Mouse (Mus musculus) forebrain, embryonic 13.5 days (tissue): ENCODE measurements around the gene Sema4a. TPM values are rescaled to one million over a fixed set of nuclear protein-coding genes. Genes with fewer than 3 reads are reported as not detected.
A peak's percentile ranks its signal among the peaks of the same experiment; 100 is the strongest.

Source experiments
- ATAC-seq: fragments of 200-750 bp; cut with Nextera tagmentation; 2 replicates; pipeline ENCODE4 v1.8.0; 2017
- H3K27ac ChIP-seq: fragments of 300-500 bp; sonication (generic); 2 replicates; pipeline ENCODE4 v1.5.1; 2015; ENCODE audit warnings: inconsistent platforms, mild to moderate bottlenecking, moderate library complexity
- H3K27me3 ChIP-seq: fragments of 300-500 bp; sonication (generic); 2 replicates; pipeline ENCODE4 v1.6.1; 2015; ENCODE audit warnings: mild to moderate bottlenecking, inconsistent platforms
- H3K36me3 ChIP-seq: fragments of 300-500 bp; sonication (generic); 2 replicates; pipeline ENCODE4 v1.6.1; 2015; ENCODE audit warnings: mild to moderate bottlenecking, inconsistent platforms; ENCODE audit not compliant: poor library complexity, severe bottlenecking
- H3K4me1 ChIP-seq: fragments of 300-500 bp; sonication (generic); 2 replicates; pipeline ENCODE4 v1.6.1; 2015; ENCODE audit warnings: inconsistent platforms
- H3K4me2 ChIP-seq: fragments of 300-500 bp; sonication (generic); 2 replicates; pipeline ENCODE4 v1.6.1; 2015; ENCODE audit warnings: inconsistent platforms, mild to moderate bottlenecking, moderate library complexity
- H3K4me3 ChIP-seq: fragments of 300-500 bp; sonication (generic); 2 replicates; pipeline ENCODE4 v1.5.1; 2015; ENCODE audit warnings: mild to moderate bottlenecking, inconsistent platforms
- H3K9ac ChIP-seq: fragments of 300-500 bp; sonication (generic); 2 replicates; pipeline ENCODE4 v1.6.1; 2015; ENCODE audit warnings: mild to moderate bottlenecking, inconsistent platforms
- H3K9me3 ChIP-seq: fragments of 300-500 bp; sonication (generic); replicated peaks from 2 replicates; pipeline ENCODE4 v1.6.1; 2016; ENCODE audit warnings: inconsistent platforms
- WGBS: fragments of 180-500 bp; shearing (Covaris S2); methylation state at CpG from one replicate; pipeline ENCODE4 v1.1.7; 2015; 5-methylcytosine and 5-hydroxymethylcytosine counted together
- polyA plus RNA-seq: library from polyadenylated mRNA; unstranded; fragments of >200 nt; fragmentation: Nextera tagmentation; extraction: Ambion mirVana; gene quantifications from 2 replicates; pipeline ENCODE4 v1.2.1, GENCODE M21; 2015

Gene Sema4a
- polyA plus RNA-seq, 1 experiment from 2014 or later = 13.7 TPM

DNA sequence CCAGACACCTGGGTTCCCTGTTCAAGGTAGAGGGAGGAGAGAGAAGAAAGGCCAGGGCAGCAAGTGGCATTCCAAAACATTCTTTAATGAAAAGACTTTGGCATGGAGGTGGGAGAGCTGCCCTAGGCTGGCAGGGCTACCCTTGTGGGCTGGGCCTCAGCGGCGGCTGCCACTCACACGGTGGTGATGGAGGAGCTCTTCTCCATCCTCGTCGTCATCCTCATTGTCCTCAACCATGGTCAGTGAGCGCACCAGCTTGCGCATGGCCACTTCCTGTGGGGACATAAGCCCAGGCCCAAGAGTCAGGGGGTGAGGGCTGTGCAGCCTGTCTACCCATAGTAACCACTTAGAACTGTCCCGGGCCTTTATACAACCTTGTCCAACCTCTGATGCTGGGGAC lies 22.2 kb upstream of the Sema4a start:
- H3K4me3 ChIP-seq = no peak overlapping the region
- no peak overlapping the region for H3K4me2 ChIP-seq
- no peak overlapping the region for H3K9ac ChIP-seq
- ATAC-seq = peak; percentile 23
- no peak overlapping the region for H3K27ac ChIP-seq
- WGBS = 78% methylated on average over 8 of the region's 8 CpGs
- H3K36me3 ChIP-seq = peaks cover 3% of the 10 kb centered on the region; the same call in 1 of the 2 replicates
- no peaks in the 10 kb centered on the region for H3K9me3 ChIP-seq
- peaks cover 16% of the 10 kb centered on the region for H3K4me1 ChIP-seq
- H3K27me3 ChIP-seq = peaks cover 56% of the 10 kb centered on the region

GRCm38 (mm10) chr3:88482336-88482735 lies 21.4 kb upstream of the Sema4a start:
- Histone ChIP-seq H3K4me1 (peaks cover 21% of the 10 kb centered on the region), H3K4me2 (no peak overlapping the region), H3K9me3 (no peaks in the 10 kb centered on the region), H3K4me3 (no peak overlapping the region), H3K9ac (peak overlapping the region; percentile 21; the same call in 1 of the 2 replicates), H3K36me3 (peaks cover 1% of the 10 kb centered on the region; the same call in 1 of the 2 replicates), H3K27me3 (peaks cover 54% of the 10 kb centered on the region), H3K27ac (no peak overlapping the region)
- 30% methylated on average over 18 of the region's 18 CpGs for WGBS
- ATAC-seq = no peak

DNA sequence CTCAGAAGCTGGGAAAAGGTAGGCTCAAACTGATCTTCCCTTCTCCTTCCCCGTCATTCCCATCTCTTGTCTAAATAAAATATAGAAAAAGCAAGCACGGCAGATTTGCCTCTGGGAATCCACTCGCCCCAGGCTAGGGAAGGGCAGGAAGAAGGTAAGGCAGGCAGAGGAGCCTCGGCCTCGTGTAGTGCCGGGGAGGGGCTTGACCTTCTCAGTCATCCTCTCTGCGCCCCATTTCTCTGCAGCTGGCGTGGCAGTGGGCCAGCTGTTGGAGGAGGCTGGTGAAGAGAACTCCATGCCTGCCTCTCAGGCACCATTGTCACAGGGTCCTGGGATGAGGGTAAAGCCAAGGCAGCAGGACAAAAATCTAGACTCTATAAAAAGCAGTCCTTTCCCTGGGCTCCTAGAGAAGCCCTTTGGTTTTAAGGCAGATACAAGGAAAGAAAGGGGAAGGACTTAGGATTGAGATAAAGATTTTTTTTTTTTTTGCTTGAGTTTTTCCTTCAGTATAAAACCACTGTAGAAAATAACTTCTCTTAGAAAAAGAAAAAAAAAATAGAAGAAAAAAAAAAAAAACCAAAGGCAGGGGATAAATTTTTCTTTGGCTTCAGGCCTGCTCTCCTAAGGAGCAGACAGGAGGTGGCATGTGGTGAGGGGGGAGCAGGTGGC lies 20.5 kb upstream of the Sema4a start:
- Histone ChIP-seq H3K4me2 (no peak overlapping the region), H3K36me3 (no peaks in the 10 kb centered on the region; the same call in 1 of the 2 replicates), H3K27ac (no peak overlapping the region), H3K4me1 (peaks cover 21% of the 10 kb centered on the region), H3K4me3 (no peak overlapping the region), H3K9ac (peak overlapping the region; percentile 16; the same call in 1 of the 2 replicates), H3K27me3 (peaks cover 45% of the 10 kb centered on the region), H3K9me3 (no peaks in the 10 kb centered on the region)
- no peak for ATAC-seq
- WGBS = 53% methylated on average over 8 of the region's 8 CpGs

DNA sequence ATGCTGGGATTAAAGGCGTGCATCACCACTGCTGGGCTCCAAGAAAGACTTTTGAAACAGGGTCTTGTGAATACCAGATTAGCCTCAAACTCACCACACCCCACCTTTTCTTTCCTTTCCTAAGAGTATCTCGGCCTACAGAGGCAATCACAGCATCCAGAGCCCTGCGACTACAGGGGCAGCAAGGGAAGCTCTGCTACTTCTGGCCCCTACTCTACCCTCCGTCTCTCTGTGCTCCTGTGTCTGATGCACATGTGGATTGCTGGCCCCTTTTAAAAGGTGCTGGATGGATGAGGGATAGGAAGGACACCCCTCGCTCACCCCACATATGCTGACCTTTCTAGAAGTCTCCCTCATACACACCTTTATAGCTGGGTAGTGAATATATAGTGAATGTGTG lies 19.7 kb upstream of the Sema4a start:
- no peaks in the 10 kb centered on the region for H3K36me3 ChIP-seq
- no peak overlapping the region for H3K4me2 ChIP-seq
- 80% methylated on average over 5 of the region's 5 CpGs for WGBS
- ATAC-seq = no peak
- no peak overlapping the region for H3K9ac ChIP-seq
- H3K4me1 ChIP-seq = peaks cover 21% of the 10 kb centered on the region
- H3K27ac ChIP-seq = no peak overlapping the region
- peaks cover 40% of the 10 kb centered on the region for H3K27me3 ChIP-seq
- H3K9me3 ChIP-seq = no peaks in the 10 kb centered on the region
- H3K4me3 ChIP-seq = no peak overlapping the region

DNA sequence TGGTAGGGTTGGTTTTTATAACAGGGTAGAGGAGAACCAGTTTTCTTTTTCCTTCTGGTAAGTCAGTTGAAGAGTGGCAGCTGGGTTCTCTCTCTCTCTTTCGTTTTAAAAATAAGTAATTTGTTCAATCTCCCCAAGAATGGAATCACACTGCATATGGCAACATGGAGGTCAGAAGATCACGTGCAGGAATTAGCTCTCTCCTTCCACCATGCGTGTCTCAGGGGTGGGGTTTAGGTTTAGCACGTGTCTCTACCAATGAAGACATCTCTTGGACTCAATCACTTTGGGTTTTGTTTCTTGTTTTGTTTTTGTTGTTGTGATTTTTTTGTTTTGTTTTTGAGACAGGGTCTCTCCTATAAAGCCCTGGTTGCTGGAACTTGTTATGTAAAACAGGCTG lies 18.8 kb upstream of the Sema4a start:
- Histone ChIP-seq H3K27me3 (peaks cover 33% of the 10 kb centered on the region), H3K9ac (no peak overlapping the region), H3K4me3 (no peak overlapping the region), H3K36me3 (no peaks in the 10 kb centered on the region), H3K9me3 (no peaks in the 10 kb centered on the region), H3K27ac (no peak overlapping the region), H3K4me1 (peaks cover 17% of the 10 kb centered on the region), H3K4me2 (no peak overlapping the region)
- no peak for ATAC-seq
- WGBS = 81% methylated on average over 4 of the region's 4 CpGs

GRCm38 (mm10) chr3:88479163-88479562 lies 18.2 kb upstream of the Sema4a start:
- WGBS = 55% methylated on average over 3 of the region's 3 CpGs
- Histone ChIP-seq H3K36me3 (no peaks in the 10 kb centered on the region), H3K27me3 (peaks cover 26% of the 10 kb centered on the region), H3K4me3 (no peak overlapping the region), H3K4me1 (peaks cover 11% of the 10 kb centered on the region; the same call in 1 of the 2 replicates), H3K9me3 (no peaks in the 10 kb centered on the region), H3K27ac (no peak overlapping the region), H3K9ac (no peak overlapping the region), H3K4me2 (no peak overlapping the region)
- ATAC-seq = no peak

- Histone ChIP-seq H3K4me3 (no peak overlapping the region), H3K9me3 (no peaks in the 10 kb centered on the region), H3K27ac (no peak overlapping the region), H3K9ac (no peak overlapping the region), H3K27me3 (peaks cover 13% of the 10 kb centered on the region), H3K4me2 (no peak overlapping the region), H3K36me3 (no peaks in the 10 kb centered on the region), H3K4me1 (peaks cover 18% of the 10 kb centered on the region)
- 2% methylated on average over 8 of the region's 8 CpGs for WGBS
- ATAC-seq = peak; percentile 81
Measured at GRCm38 (mm10) chr3:88477735-88478134, 16.8 kb upstream of the Sema4a start.

GRCm38 (mm10) chr3:88476403-88476802 lies 15.4 kb upstream of the Sema4a start:
- no peak for ATAC-seq

DNA sequence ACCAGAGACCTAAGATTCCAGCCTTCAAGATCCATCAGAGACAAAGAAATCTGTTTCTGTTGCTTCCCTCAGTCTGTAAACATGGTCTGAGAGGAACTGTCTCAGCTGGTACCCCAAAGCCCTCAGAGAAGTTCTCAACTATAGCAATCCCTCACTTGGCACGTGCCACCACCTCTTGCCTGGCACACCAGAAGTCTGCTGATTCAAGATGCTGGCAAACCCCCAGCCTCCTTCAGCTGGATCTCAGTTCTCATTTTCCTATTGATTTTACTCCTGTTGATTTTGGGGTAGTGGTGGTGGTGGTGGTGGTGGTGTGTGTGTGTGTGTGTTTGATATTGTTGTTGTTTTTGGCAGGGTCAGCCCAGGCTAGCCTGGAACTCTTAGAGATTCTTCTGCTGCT lies 12.6 kb upstream of the Sema4a start:
- Histone ChIP-seq H3K9me3 (no peaks in the 10 kb centered on the region), H3K9ac (no peak overlapping the region), H3K27ac (no peak overlapping the region; the same call in 1 of the 2 replicates), H3K27me3 (0 out of 2 replicates have a peak, but pooled peaks cover 3% of the 10 kb centered on the region), H3K4me1 (peaks cover 11% of the 10 kb centered on the region), H3K4me3 (no peak overlapping the region), H3K36me3 (no peaks in the 10 kb centered on the region), H3K4me2 (no peak overlapping the region)
- WGBS = 65% methylated on average over 1 of the region's 1 CpGs
- no peak for ATAC-seq

More at GRCm38 (mm10) chr3:88476403-88476802, 15.4 kb upstream of the Sema4a start:
- Histone ChIP-seq H3K4me2 (no peak overlapping the region), H3K9me3 (no peaks in the 10 kb centered on the region), H3K36me3 (no peaks in the 10 kb centered on the region), H3K4me1 (peaks cover 11% of the 10 kb centered on the region), H3K4me3 (no peak overlapping the region), H3K27ac (no peak overlapping the region), H3K27me3 (0 out of 2 replicates have a peak, but pooled peaks cover 3% of the 10 kb centered on the region), H3K9ac (no peak overlapping the region)
- 67% methylated on average over 6 of the region's 6 CpGs for WGBS

DNA sequence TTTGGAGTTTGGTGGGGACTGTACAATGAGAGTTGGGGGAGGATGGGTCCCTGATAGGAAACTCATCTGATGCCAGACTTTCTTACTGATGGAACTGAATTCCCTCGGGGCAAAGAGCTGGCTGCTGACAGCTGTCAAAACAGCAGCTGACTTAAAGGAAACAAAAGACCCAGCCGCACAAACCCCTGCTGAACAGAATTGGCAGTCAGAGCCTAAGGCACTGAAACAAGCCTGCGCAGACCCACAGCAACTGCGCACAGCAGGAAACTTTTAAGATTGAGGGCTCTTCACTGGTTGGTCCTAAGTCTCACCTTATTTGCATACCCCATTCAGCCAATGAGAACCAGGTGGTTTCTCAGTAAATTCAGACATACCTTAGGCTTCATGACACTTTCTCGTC lies 12.0 kb upstream of the Sema4a start:
- peaks cover 11% of the 10 kb centered on the region for H3K4me1 ChIP-seq
- WGBS = 20% methylated on average over 5 of the region's 5 CpGs
- no peak overlapping the region for H3K4me3 ChIP-seq
- H3K9ac ChIP-seq = no peak overlapping the region
- H3K27ac ChIP-seq = peak overlapping the region; percentile 7
- no peak overlapping the region for H3K4me2 ChIP-seq
- peaks cover 8% of the 10 kb centered on the region; the same call in 1 of the 2 replicates for H3K27me3 ChIP-seq
- no peaks in the 10 kb centered on the region for H3K36me3 ChIP-seq
- ATAC-seq = peak; percentile 72
- H3K9me3 ChIP-seq = no peaks in the 10 kb centered on the region

- Histone ChIP-seq H3K4me2 (no peak overlapping the region), H3K27me3 (peaks cover 5% of the 10 kb centered on the region; the same call in 1 of the 2 replicates), H3K9me3 (no peaks in the 10 kb centered on the region), H3K9ac (no peak overlapping the region), H3K4me1 (peaks cover 7% of the 10 kb centered on the region), H3K27ac (no peak overlapping the region), H3K36me3 (no peaks in the 10 kb centered on the region), H3K4me3 (no peak overlapping the region)
- no peak for ATAC-seq
- 68% methylated on average over 10 of the region's 10 CpGs for WGBS
Measured at GRCm38 (mm10) chr3:88470943-88471479, 10.0 kb upstream of the Sema4a start.

DNA sequence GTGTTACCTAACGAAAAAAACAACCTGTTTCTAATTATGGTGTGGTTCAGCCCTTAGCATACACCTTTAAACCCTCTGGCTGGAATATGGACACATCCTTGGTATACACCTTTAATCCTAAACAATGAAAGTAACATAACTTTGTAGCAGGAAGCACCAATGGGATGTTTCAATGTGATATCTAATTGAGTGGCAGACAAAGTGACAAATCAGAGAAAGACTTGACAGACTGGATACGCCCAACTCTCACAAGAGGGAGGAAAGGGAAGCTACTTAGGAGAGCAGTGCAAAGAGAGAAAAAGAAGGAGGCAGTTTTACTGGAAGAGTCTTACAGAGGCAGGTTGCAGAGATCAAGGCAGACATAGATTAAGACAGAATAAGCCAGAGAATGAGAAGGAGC lies 8.5 kb upstream of the Sema4a start:
- H3K4me2 ChIP-seq = no peak overlapping the region
- no peaks in the 10 kb centered on the region for H3K9me3 ChIP-seq
- WGBS = 76% methylated on average over 2 of the region's 2 CpGs
- H3K27ac ChIP-seq = no peak overlapping the region
- ATAC-seq = no peak
- no peak overlapping the region for H3K4me3 ChIP-seq
- H3K36me3 ChIP-seq = no peaks in the 10 kb centered on the region
- no peak overlapping the region for H3K9ac ChIP-seq
- H3K4me1 ChIP-seq = peaks cover 7% of the 10 kb centered on the region
- peaks cover 5% of the 10 kb centered on the region; the same call in 1 of the 2 replicates for H3K27me3 ChIP-seq
